Mouse (Mus musculus): ENCODE measurements around the gene Ptpn14.
"Not testable (repeated sequence)": the region's sequence is repeated elsewhere in the genome, so short reads cannot be mapped to it uniquely, and the experiment has no call there.

Ptpn14 gene

DNA sequence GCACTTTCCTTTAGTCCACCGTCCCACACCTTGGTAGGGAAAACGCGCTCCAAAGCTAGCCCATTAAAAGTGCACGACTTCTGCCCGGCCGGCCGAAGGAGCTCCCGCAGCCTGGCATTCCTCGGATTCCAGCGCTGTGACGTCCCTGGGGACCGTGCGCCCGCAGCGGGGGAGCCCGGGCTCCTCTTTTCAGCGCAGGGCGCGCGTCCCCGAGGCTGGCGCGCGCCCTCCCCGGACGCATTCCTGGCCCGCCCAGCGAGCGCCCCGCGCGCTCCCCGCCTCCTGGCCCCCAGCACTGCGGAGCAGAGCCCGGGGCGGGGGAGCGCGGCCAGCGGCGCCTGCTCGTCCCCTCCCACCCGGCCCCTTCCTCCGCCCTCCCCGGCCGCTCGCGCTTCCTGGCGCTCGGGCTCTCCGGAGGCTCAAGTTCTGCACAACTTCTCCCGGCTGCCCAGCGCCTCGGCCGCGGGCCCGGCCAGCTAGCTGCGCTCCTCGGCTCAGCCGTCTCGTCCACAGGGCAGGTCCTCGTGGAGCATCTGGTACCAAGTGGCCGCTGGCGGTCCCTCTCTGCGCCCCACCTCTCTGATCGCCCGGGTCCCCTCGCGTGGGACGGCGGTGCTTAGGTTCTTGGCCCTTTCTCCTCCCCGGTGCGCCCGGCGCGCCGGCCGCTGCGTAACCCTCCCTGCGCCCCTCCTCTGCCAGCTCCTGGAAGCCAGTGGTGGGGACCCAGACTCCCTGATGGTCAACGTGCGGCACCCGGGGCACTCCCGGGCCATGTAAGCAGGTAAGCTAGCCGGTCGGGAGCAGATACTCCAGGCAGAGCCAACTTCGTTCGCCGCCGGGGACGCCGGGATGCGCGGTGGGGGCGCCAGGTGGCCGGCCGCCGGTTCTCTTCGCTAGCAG, at the start of gene Ptpn14:
TSS of gene Ptpn14 (plus strand) at position 385 of the 900 bp plus-strand sequence.
- in situ Hi-C loops (cut with MboI, MseI): loop anchor here in 1 of 2 experiments (5.0 kb wide), 1 partner anchor 79 kb away; no protein-coding TSS in a partner anchor

GRCm38 (mm10) chr1:189679555-189679954, 48.5 kb upstream of the Ptpn14 start:
- in situ Hi-C loops (cut with MboI, MseI): no loop called here

GRCm38 (mm10) chr1:189684786-189685415, 43.2 kb upstream of the Ptpn14 start:
- in situ Hi-C loops (cut with MboI, MseI): no loop called here

DNA sequence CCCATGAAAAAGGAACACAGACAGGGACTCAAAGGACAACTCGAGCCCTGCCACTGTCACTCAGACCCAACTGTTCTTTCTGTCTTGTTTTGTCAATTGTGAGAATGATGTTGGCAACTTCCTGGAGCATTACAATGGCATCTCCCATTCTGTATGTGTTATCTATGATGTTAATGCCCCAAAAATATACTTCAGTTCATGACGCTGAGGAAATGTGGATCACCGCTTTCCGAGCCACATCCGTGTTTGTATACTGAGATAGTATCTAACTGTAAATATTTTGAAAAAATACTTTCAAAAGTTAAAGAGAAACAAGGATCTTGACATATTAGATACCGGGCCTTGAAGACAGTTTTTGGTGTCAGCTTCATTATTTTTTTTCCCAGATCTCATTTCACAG, 42.0 kb upstream of the Ptpn14 start:
- in situ Hi-C loops (cut with MboI, MseI): no loop called here

DNA sequence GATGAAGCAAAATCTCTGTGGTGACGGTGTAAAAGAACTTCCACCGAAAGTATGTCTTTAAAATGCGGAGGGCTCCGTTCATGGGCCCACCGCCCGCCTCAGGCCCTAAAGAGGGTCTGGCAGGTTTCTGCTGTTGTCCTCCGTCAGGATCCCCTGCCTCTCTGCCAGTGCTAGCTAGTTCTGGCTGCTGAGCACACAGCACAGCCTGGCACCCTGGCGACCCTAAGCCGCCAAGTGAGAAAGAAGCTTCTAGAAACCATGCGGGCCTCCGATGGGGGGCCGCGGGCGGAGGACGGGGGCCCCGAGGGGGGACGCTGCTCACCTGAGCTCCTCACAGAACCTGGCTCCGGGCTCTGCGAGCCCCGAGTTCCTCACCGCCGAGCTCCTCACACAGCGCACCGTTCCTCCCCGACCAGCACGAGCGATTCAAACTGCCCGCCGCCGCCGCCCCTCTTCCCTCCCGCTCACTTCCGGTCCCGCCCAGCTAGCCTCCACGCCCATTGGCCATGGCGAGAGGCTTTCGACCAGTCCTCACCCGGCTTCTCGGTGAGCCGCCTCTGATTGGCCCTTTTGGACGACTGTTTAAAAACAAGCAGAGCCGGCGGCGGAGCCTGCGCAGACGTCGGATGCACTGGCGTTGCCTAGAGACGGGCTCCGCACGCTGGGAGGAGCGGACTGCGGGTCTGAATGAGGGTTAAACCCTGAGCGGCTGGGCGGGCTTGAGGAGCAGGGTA, 40.2 kb upstream of the Ptpn14 start, which contains the start of gene Cenpf:
TSS of gene Cenpf (minus strand) at position 433 of the 734 bp plus-strand sequence.
- in situ Hi-C loops (cut with MboI, MseI): no loop called here

DNA sequence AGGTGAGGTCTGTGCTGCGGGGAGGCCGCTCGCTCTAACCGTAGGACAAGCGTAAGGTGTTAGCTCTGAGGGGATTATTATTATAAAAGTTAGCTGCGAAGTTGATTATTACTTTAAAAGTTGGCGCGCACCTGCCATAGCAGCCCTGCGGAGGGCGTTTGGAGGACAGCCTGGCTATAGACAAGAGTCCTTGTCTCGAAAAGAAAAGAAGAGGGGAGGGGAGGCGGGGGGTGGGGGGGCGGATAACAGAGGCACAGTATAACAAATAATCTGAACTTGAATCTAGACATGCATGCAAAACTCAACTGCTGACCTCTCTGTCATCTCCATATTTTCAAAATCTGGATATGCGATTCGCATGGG, 39.7 kb upstream of the Ptpn14 start:
- in situ Hi-C loops (cut with MboI, MseI): no loop called here

DNA sequence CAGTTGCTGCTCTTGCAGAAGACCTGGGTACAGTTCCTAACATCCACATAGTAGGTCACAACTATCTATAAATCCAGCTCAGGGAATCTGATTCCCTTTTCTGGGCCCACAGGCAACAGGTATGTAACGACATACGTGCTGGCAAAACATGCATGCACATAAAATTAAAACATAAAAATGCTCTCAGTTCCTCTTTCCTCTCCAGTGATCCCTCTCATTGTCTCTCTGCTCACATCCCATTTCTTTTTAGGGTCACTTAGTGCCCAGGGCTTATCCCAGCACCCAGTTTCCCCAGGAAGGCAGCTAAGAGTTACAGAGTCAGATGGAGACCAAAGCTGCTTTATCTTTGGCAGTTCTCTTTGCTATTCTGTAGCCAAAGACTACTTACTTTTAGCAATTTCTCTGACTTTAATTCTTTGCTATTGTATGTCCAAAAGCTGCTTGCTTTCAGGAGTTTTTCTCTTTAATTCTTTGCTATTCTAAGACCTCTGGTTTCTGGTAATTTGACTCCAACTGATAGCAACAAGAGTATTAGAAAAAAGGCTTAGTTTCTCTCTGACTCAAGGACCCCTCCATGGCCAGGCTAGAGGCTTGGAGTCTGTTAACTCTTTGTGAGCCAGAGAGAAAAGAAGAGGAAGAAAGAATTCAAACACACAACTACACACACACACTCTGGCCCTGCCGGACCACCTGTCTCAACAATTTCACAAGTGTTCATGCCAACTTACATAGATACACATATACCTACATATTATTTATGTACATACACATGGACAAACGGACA, 38.8 kb upstream of the Ptpn14 start:
- in situ Hi-C loops (cut with MboI, MseI): no loop called here

DNA sequence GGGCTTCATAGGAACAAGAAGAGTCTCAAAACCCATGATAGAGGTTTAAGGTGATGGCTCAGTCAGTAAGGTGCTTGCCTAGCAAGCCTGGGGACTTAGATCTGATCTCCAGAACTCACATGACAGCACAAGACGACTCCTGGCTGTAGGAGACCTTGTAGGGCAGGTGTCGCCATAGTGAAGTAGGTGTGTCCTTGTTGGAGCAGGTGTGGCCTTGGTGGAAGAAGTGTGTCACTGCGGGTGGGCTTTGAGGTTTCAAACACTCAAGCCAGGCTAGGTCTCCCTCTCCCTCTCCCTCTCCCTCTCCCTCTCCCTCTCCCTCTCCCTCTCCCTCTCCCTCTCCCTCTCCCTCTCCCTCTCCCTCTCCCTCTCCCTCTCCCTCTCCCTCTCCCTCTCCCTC, 35.6 kb upstream of the Ptpn14 start:
- in situ Hi-C loops (cut with MboI, MseI): not testable (repeated sequence)

- in situ Hi-C loops (cut with MboI, MseI): no loop called here
These were observed 33.7 kb upstream of the Ptpn14 start for GRCm38 (mm10) chr1:189694391-189694790.

DNA sequence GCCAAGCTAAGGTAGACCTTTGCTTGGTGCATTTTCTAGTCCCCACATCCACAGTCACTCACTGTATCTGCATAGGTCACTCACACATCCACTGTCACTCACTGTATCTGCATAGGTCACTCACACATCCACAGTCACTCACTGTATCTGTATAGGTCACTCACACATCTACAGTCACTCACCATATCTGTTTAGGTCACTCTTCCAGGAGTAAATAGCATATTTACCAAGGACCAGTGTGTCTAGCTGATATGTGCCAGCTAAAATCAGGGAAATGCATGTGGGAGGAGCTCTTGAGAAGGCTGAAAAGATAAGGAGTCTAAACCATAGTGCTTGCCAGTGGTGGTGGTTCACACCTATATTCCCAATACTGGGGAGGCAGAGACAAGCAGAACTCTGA, 32.7 kb upstream of the Ptpn14 start:
- in situ Hi-C loops (cut with MboI, MseI): no loop called here

GRCm38 (mm10) chr1:189698416-189698815, 29.7 kb upstream of the Ptpn14 start:
- in situ Hi-C loops (cut with MboI, MseI): no loop called here

DNA sequence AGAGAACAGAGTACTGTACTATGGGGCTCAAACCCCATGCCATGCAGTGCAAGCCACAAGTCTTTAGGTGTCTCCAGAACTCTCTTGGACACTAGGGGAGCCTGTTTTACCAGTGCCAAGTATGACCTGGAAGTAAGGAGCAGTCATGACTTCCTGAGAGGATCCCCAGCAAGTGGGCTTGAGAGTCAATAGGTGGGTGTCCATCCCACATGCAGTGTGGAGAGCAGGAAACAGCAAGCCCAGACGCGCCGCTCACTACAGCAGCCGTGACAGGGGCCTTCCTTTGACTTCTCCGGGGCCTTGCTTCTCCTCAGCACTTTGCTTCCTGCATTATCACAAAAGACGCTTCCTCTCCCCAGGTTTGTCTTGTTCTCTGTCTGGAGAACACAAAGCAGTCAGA, 27.9 kb upstream of the Ptpn14 start:
- in situ Hi-C loops (cut with MboI, MseI): loop anchor here (5.0 kb wide), 3 partner anchors 172 to 277 kb away; no protein-coding TSS in a partner anchor

GRCm38 (mm10) chr1:189700990-189701389, 27.1 kb upstream of the Ptpn14 start:
- in situ Hi-C loops (cut with MboI, MseI): loop anchor here (5.0 kb wide), 3 partner anchors 171 to 276 kb away; no protein-coding TSS in a partner anchor

- in situ Hi-C loops (cut with MboI, MseI): loop anchor here (5.0 kb wide), 3 partner anchors 169 to 274 kb away; no protein-coding TSS in a partner anchor
These were observed 24.9 kb upstream of the Ptpn14 start for GRCm38 (mm10) chr1:189703156-189703555.

DNA sequence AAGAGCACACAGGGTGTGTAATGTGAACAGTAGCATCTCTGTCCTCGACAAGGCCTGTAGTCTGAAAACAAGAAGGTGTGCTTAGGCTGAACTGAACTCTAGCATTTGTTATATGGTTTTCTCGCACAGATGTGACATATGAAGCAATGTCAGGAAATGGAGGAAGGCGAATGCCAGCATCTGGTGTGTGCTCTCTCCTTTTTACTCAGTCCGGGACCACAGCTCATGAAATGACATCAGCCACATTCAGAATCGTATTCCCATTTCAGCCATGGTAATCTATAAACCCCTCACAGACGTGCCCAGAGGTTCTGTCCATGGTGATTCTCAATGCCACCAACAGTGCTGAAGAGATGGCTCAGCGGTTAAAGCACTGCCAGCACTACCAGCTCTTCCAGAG, 24.5 kb upstream of the Ptpn14 start:
- in situ Hi-C loops (cut with MboI, MseI): loop anchor here (5.0 kb wide), 3 partner anchors 169 to 274 kb away; no protein-coding TSS in a partner anchor

- in situ Hi-C loops (cut with MboI, MseI): no loop called here
These were observed 21.9 kb upstream of the Ptpn14 start for GRCm38 (mm10) chr1:189706040-189706645.

- in situ Hi-C loops (cut with MboI, MseI): no loop called here
These were observed 21.1 kb upstream of the Ptpn14 start for GRCm38 (mm10) chr1:189707014-189707413.

GRCm38 (mm10) chr1:189707419-189707818, 20.6 kb upstream of the Ptpn14 start:
- in situ Hi-C loops (cut with MboI, MseI): no loop called here

DNA sequence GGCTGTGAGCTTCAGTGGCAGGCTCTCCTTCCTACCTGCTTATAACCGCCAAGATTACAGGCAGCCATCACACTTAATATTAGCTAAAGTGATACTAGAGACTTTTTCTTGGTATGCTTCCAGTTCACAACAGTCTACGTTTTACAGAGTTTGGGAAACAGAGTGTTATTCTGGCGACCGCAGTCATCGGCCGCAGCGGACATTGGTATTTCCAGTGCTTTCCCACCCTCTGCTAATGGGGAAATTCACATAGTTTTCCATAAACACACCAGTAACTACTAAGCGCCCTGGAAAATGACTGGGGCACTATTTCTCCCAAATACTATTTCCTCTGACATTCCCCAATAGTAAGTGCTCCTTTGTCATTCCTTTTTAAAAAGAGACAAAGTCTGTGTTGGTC, 19.1 kb upstream of the Ptpn14 start:
- in situ Hi-C loops (cut with MboI, MseI): no loop called here

Data from T-helper 17 cell (primary cell).